Mouse (Mus musculus) megakaryocyte, adult 5-6 weeks (primary cell): ENCODE data around the gene Coro1b. TPM values are rescaled to one million over a fixed set of nuclear protein-coding genes. Genes with fewer than 3 reads are reported as not detected.
"Not testable (repeated sequence)": the region's sequence is repeated elsewhere in the genome, so short reads cannot be mapped to it uniquely, and the experiment has no call there.

Experiments used
- ATAC-seq: 2 replicates; pipeline ENCODE4 v1.8.0; 2016; ENCODE audit warnings: mild to moderate bottlenecking, inconsistent platforms; ENCODE audit not compliant: poor library complexity, severe bottlenecking
- total RNA-seq, 2 experiments: library from RNA; stranded (forward) in 1 of 2; stranded (reverse) in 1 of 2; fragments of 153-499, 151-499 nt in 1 of 2; fragments of 221-1000, 200-1000 nt in 1 of 2; gene quantifications; 2 replicates each; pipeline versions ENCODE4 v1.2.3 to v1.2.4; 2015 to 2017

Coro1b gene
- total RNA-seq, 2 experiments from 2014 or later = 142 to 345 TPM

- ATAC-seq = no peak
Observed at GRCm38 (mm10) chr19:4119716-4120487, 28.5 kb upstream of the Coro1b start.

- ATAC-seq = no peak
Observed at GRCm38 (mm10) chr19:4120496-4120895, 27.9 kb upstream of the Coro1b start.

DNA sequence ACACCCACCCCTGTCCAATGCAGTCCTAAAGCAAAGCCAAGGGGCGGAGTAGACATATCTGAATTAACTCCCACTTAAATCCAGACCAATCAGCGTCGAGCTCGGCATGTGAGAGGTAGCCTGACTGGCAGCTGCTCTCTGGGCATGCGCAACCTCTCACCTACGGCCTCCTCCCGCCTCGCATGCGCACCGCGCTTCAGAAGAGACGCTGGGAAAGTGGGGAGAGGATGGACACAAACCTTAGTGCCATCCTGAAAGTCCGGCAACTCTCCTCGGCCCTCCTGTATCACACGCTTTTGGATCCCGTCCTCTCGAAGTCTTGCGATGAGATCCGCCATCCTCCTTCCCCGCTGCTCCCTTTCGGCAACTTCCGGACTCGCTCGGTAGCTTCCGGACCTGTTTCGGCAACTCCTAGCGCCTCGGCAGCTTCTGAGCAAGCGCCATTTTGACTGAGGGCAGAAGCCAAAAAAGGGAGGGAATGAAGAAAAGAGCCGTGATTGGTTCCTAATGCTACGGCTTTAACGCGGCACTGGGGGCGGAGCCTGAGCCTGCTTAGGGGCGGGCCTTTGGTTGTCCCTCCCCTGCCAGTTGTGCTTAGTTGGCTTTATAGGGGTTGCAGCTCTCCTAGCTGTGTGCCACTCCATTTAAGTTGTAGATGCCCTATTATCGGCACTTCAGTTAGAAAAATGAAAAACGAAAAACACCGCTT, 27.2 kb upstream of the Coro1b start:
- ATAC-seq = peak; percentile 74

- peak; percentile 21 for ATAC-seq
Observed at GRCm38 (mm10) chr19:4121896-4122295, 26.5 kb upstream of the Coro1b start.

GRCm38 (mm10) chr19:4122411-4123370, 25.7 kb upstream of the Coro1b start:
- ATAC-seq = no peak

- ATAC-seq = no peak
Observed at GRCm38 (mm10) chr19:4124432-4124831, 24.0 kb upstream of the Coro1b start.

- ATAC-seq = not testable (repeated sequence)
Observed at GRCm38 (mm10) chr19:4125268-4125667, 23.2 kb upstream of the Coro1b start.

GRCm38 (mm10) chr19:4125741-4126696, 22.4 kb upstream of the Coro1b start, which contains the start of gene Aip:
TSS of gene Aip (minus strand) at chr19:4125858.
- ATAC-seq = peak; percentile 75

DNA sequence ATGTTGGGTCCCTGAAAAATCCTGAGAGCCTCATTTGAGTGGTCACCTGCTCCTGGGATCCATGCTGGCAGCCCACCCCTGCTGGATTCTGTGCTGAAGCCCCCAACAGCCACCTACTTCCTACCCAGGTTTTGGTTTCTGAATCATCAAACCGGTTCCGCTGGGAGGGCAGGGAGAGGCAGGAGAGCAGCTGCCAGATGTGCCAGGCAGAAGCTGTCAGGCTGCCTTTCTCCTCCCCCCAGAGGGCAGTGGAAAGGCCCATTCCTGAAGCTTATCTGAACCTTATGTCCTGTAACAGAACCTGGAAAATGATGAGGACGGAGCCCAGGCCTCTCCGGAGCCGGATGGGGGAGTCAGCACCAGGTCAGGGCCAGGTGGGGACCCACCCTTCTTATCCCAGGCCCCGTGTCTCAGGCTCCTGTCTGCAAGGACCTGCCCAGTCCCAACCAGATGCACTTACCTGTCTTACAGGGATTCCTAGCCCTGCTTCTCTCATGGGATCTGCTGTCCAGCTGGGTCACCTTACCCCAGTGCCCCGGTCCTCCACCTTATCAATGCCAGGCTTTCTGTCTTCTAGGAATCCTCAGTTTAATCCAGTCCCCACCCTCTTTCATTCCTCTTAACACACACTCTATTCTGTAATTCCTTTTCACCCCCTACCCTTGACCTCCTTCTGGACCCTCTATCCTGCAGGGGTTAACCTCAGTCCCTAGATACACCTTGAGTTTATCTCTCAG, 21.5 kb upstream of the Coro1b start:
- no peak for ATAC-seq

GRCm38 (mm10) chr19:4129462-4129861, 19.0 kb upstream of the Coro1b start:
- ATAC-seq = no peak

GRCm38 (mm10) chr19:4130106-4130505, 18.3 kb upstream of the Coro1b start:
- no peak for ATAC-seq

DNA sequence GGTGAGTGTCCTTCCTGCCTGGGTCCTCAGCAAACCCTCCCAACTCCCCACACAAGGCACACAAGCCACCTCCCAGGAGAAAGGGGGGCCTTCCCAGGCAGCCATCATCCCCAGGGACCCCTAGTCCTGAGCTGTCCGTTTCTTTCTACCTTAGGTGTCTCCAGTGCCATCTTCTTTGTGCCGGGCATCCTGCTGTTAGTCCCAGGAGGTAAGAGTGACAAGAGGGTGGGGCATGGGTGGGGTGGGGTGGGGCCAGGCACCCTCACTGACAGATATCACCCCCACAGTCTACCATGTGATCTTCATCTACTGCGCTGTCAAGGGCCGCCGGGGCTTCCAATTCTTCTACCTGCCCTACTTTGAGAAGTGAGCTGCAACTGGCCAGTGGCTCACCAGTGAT, 17.3 kb upstream of the Coro1b start:
- no peak for ATAC-seq

DNA sequence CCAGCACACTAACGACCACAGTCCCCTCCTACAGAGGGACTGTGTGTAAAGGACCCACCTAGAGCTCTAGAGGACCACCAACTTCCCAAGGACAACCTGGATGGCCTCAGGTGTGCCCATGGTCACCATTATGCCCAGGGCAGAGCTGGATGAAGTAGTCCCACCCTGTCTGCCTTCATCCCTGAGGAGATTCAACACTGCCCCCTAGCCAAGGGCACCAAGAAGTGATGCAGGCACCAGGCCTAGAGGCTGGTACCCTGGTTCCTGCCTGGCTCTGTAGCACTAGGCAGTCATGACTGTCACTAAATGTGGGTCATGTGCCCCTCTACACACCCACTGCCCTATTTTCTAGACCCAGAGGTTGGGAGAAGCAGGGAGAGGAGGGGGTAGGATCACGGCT, 16.7 kb upstream of the Coro1b start:
- 0 out of 2 replicates have a peak, but pooled peaks have one; percentile 32 for ATAC-seq

GRCm38 (mm10) chr19:4134354-4134753, 14.1 kb upstream of the Coro1b start:
- ATAC-seq = no peak

DNA sequence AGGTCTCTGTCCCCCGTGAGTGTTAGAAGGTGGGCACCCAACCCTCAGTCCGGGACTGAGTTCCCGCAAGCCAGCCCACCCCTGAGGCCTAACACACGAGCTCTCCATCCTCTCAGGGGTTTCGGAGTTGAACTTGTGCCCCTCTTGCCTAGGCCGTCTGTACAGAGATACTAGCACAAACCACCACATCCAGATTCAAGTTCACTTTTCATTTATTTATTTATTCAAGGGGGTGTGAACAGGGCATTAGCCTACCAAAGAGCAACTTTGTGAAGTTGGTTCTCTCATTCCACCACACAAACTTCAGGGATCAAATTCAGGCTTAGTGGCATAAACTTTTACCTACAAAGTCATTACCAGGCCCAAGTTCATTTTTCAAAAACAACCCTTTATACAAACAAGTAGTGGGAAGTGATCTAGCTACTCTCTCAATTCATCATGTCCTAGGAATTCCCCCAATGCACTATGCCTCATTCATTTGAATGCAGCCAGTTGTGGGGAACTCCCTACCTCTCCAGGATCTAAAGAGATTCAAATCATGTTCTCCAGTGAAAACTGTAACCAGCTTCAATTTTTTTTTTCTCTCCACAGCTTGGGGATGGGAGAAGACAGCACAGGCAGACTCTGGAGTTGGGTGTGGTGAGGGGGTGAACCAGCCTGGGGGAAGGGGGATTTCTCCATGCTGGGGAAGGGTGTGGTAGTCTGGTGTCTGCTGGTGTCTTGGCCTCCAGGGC, 13.0 kb upstream of the Coro1b start:
- 0 out of 2 replicates have a peak, but pooled peaks have one; percentile 8 for ATAC-seq

DNA sequence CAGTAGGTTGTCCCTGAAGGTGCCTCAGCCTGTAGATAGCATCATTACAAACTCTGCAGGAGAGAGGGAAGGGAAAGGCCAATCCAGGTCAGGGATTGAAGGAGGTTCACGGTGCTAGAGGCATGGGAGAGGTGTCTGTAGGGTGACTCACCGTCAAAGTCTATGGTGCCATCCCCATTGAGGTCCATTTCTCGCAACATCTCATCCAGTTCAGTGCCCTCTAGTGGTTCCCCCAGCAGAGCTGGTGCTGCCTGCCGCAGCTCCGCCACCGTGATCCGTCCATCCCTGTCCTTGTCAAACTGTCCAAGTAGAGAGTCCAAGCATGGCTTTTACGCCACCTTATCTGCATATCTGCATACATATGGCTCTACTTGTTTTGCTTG, 12.5 kb upstream of the Coro1b start:
- peak; percentile 94 for ATAC-seq

DNA sequence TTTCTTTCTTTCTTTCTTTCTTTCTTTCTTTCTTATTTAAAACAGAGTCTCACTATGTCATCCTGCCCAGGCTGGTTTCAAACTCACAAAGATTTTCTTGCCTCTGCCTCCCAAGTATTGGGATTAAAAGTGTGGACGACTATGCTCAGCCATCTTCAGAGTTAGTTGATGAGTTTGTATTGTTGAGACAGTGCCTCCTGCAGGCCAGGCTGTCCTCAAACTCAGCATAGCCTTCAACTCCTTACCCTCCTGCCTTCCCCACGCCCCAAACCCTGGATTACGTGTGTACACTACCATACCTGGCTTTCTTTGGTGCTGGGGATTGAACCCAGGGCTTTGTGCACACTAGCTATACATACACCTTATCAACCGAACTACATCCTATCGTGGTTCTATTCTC, 12.0 kb upstream of the Coro1b start:
- ATAC-seq = no peak

- 0 out of 2 replicates have a peak, but pooled peaks have one; percentile 27 for ATAC-seq
Observed at GRCm38 (mm10) chr19:4137913-4138312, 10.5 kb upstream of the Coro1b start.
